Mouse (Mus musculus): ENCODE data around the gene Senp2. TPM values are rescaled to one million over a fixed set of nuclear protein-coding genes. Genes with fewer than 3 reads are reported as not detected.

Senp2 gene
- polyA plus RNA-seq, 1 experiment from 2014 or later, result 41.3 TPM

GRCm38 (mm10) chr16:22038554-22038953 is 29.3 kb downstream of the Senp2 start:
- no peak overlapping the region for H3K4me2 ChIP-seq
- no peaks in the 10 kb centered on the region for H3K4me1 ChIP-seq
- ATAC-seq (ENCODE audit: insufficient number of reproducible peaks, low FRiP score, low TSS enrichment, low read depth), result no peak
- no peaks in the 10 kb centered on the region for H3K27me3 ChIP-seq
- H3K27ac ChIP-seq, result no peak overlapping the region
- peaks cover 56% of the 10 kb centered on the region for H3K36me3 ChIP-seq
- no peak overlapping the region for H3K9ac ChIP-seq
- WGBS, result 91% methylated on average over 10 of the region's 10 CpGs
- no peak overlapping the region for H3K4me3 ChIP-seq
- no peaks in the 10 kb centered on the region for H3K9me3 ChIP-seq

DNA sequence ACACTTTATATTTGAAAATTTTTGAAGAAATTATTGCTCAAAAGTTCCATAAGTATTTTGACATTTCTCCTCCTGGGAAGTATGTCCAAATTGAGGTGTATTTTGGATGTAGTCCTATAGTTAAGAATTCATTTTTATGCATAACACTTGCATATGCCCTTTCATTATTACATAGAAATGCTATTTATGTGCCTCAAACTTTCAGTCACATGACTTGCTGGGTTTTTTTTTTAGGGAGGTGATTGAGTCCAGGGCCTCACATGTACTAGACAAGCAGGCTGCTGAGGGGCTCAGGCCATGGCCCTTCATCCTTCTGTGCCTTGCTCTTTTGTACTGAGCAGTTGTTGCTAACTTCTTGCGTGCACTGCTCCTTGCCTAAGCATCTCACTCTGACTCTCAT is 30.7 kb downstream of the Senp2 start:
- no peak overlapping the region for H3K9ac ChIP-seq
- no peaks in the 10 kb centered on the region for H3K27me3 ChIP-seq
- no peak overlapping the region for H3K4me3 ChIP-seq
- 88% methylated on average over 1 of the region's 1 CpGs for WGBS
- H3K36me3 ChIP-seq, result peaks cover 70% of the 10 kb centered on the region
- H3K27ac ChIP-seq, result no peak overlapping the region
- H3K4me2 ChIP-seq, result no peak overlapping the region
- no peak for ATAC-seq (ENCODE audit: insufficient number of reproducible peaks, low FRiP score, low TSS enrichment, low read depth)
- no peaks in the 10 kb centered on the region for H3K4me1 ChIP-seq
- no peaks in the 10 kb centered on the region for H3K9me3 ChIP-seq

DNA sequence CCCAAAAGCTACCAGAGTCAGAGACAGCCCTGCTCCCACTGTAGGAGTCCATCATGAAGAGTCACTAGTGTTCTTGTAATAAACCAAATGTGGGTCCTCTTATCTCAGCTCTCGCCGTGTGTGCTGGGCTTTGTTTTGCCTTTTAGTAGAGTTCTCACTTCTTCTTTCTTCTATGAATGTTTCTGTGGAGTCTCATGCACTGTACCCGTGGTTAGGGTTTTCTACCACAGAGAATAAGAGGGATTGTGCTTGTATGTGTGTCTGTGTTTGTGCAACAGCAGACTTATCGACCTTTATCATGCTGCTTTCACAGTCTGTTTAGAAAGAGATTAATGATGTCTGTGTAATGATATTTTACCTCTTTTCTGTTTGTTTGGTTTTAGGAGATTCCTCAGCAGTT is 34.5 kb downstream of the Senp2 start:
- Histone ChIP-seq H3K4me1 (no peaks in the 10 kb centered on the region), H3K4me3 (no peak overlapping the region), H3K27ac (no peak overlapping the region), H3K4me2 (no peak overlapping the region), H3K27me3 (no peaks in the 10 kb centered on the region), H3K9me3 (no peaks in the 10 kb centered on the region), H3K9ac (no peak overlapping the region), H3K36me3 (peaks cover 63% of the 10 kb centered on the region)
- whole genome bisulfite sequencing, result 88% methylated on average over 4 of the region's 4 CpGs
- no peak for ATAC-seq (ENCODE audit: insufficient number of reproducible peaks, low FRiP score, low TSS enrichment, low read depth)

GRCm38 (mm10) chr16:22045930-22046329 is 36.6 kb downstream of the Senp2 start:
- no peak overlapping the region for H3K9ac ChIP-seq
- no peaks in the 10 kb centered on the region for H3K9me3 ChIP-seq
- no peak overlapping the region for H3K4me2 ChIP-seq
- ATAC-seq (ENCODE audit: insufficient number of reproducible peaks, low FRiP score, low TSS enrichment, low read depth), result no peak
- H3K36me3 ChIP-seq, result peaks cover 49% of the 10 kb centered on the region
- no peak overlapping the region for H3K4me3 ChIP-seq
- H3K27me3 ChIP-seq, result no peaks in the 10 kb centered on the region
- H3K4me1 ChIP-seq, result no peaks in the 10 kb centered on the region
- no peak overlapping the region for H3K27ac ChIP-seq
- WGBS, result 98% methylated on average over 3 of the region's 3 CpGs

DNA sequence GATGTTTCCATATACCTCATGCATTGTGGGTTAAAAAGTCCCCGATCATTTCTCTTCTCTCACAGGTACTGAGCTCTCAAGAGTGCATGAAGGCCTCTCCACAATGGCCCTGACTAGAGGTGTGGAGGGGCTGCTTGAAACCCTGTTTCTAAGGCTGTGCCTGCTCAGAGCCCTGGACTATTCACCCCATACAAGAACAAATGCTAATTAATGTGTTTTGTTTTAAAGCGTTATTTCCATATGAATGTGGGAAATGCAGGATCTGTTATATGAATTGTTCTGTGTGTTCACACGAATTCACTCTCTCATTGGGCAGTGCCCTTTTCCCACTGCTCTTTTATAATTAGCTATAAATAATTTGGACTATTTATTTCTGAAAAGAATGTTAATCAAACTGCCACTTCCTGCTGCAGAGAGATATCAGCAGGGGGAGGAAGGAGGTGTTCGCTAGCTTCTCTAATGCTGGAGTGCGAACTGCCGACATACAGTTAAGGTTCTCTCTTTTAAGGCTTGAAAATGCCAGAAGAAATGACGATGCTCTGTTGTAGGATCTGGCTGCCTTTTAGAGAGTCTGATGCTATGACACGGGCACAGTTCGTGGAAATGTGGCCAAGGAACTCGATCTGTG is 37.6 kb downstream of the Senp2 start:
- WGBS, result 90% methylated on average over 10 of the region's 10 CpGs
- Histone ChIP-seq H3K4me2 (no peak overlapping the region), H3K4me3 (no peak overlapping the region), H3K27me3 (no peaks in the 10 kb centered on the region), H3K4me1 (no peaks in the 10 kb centered on the region), H3K36me3 (peaks cover 41% of the 10 kb centered on the region), H3K9me3 (no peaks in the 10 kb centered on the region), H3K27ac (no peak overlapping the region), H3K9ac (no peak overlapping the region)
- ATAC-seq (ENCODE audit: insufficient number of reproducible peaks, low FRiP score, low TSS enrichment, low read depth), result no peak

DNA sequence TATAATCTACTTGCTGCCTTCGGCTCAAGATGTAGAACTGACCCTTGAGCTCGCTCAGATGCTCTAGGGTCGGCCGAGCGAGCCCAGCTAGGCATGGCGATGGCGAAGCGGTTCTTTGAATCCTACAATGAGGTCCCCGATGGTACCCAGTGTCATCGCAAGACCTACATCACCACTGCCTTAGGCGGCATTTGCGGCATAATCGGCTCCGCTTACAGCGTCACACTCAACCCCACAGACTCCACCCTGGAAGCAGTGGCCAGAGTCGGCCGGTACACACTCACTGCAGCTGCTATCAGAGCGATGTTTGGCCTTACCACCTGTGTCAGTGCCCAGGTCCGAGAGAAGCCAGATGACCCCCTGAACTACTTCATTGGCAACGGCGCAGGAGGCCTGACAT is 44.1 kb downstream of the Senp2 start:
- Histone ChIP-seq H3K4me3 (no peak overlapping the region), H3K9ac (no peak overlapping the region), H3K27ac (no peak overlapping the region), H3K4me2 (no peak overlapping the region), H3K36me3 (peaks cover 13% of the 10 kb centered on the region), H3K9me3 (no peaks in the 10 kb centered on the region), H3K27me3 (no peaks in the 10 kb centered on the region), H3K4me1 (no peaks in the 10 kb centered on the region)
- ATAC-seq (ENCODE audit: insufficient number of reproducible peaks, low FRiP score, low TSS enrichment, low read depth), result no peak
- WGBS, result 96% methylated on average over 21 of the region's 21 CpGs

DNA sequence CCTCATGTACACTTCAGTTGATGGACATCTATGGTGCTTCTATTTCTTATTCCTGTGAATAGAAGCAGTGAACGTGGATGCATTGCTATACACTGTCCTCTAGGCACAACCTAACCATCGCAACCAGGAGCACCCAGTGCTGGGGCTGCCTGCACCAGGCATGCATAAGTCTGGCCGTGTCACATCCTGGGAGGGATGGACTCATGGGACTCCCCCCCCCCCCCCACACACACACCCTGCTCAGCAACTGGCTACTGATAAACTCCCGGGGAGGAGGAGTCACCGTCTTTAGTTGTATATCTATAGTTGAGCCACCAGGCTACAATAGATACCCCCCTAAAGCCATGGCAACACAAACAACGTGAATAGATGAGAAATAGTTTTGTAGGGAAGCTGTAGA is 48.2 kb downstream of the Senp2 start:
- no peak overlapping the region for H3K4me2 ChIP-seq
- no peak overlapping the region for H3K27ac ChIP-seq
- WGBS, result 89% methylated on average over 6 of the region's 6 CpGs
- no peak overlapping the region for H3K4me3 ChIP-seq
- no peak overlapping the region for H3K9ac ChIP-seq
- no peak for ATAC-seq (ENCODE audit: insufficient number of reproducible peaks, low FRiP score, low TSS enrichment, low read depth)
- no peaks in the 10 kb centered on the region for H3K9me3 ChIP-seq
- no peaks in the 10 kb centered on the region for H3K4me1 ChIP-seq
- H3K27me3 ChIP-seq, result no peaks in the 10 kb centered on the region
- peaks cover 42% of the 10 kb centered on the region for H3K36me3 ChIP-seq

DNA sequence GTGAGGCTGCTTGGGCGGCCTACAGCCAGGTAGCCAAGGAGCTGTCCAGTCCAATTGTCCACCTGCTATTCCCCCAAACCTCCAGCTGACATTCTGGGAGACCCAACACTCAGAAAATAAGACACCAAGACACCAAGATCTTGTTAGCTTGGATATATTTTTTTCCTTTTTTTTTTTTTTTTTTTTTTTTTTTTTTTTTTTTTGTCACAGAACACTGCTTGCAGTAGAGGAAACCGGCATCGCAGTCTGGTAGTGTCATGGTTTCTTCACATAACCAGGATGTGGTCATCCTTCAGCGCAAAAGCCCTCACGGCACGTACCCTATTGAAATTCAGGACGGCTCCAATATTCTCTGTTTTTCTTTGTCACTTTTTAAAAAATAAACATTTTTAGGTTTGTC is 49.6 kb downstream of the Senp2 start:
- Histone ChIP-seq H3K9ac (no peak overlapping the region), H3K27me3 (no peaks in the 10 kb centered on the region), H3K36me3 (peaks cover 55% of the 10 kb centered on the region), H3K27ac (no peak overlapping the region), H3K4me2 (no peak overlapping the region), H3K4me3 (no peak overlapping the region), H3K9me3 (no peaks in the 10 kb centered on the region), H3K4me1 (no peaks in the 10 kb centered on the region)
- WGBS, result 94% methylated on average over 7 of the region's 7 CpGs
- ATAC-seq (ENCODE audit: insufficient number of reproducible peaks, low FRiP score, low TSS enrichment, low read depth), result no peak

GRCm38 (mm10) chr16:22060416-22060815 is 51.1 kb downstream of the Senp2 start:
- H3K4me3 ChIP-seq, result no peak overlapping the region
- no peak overlapping the region for H3K9ac ChIP-seq
- no peaks in the 10 kb centered on the region for H3K4me1 ChIP-seq
- H3K27ac ChIP-seq, result no peak overlapping the region
- no peaks in the 10 kb centered on the region for H3K9me3 ChIP-seq
- no peak for ATAC-seq (ENCODE audit: insufficient number of reproducible peaks, low FRiP score, low TSS enrichment, low read depth)
- no peaks in the 10 kb centered on the region for H3K27me3 ChIP-seq
- H3K36me3 ChIP-seq, result peaks cover 68% of the 10 kb centered on the region
- WGBS, result 94% methylated on average over 10 of the region's 10 CpGs
- H3K4me2 ChIP-seq, result no peak overlapping the region

GRCm38 (mm10) chr16:22061555-22062160 is 52.4 kb downstream of the Senp2 start:
- ATAC-seq (ENCODE audit: insufficient number of reproducible peaks, low FRiP score, low TSS enrichment, low read depth), result no peak
- H3K9ac ChIP-seq, result no peak overlapping the region
- no peak overlapping the region for H3K27ac ChIP-seq
- H3K27me3 ChIP-seq, result no peaks in the 10 kb centered on the region
- no peaks in the 10 kb centered on the region for H3K4me1 ChIP-seq
- no peak overlapping the region for H3K4me3 ChIP-seq
- H3K4me2 ChIP-seq, result no peak overlapping the region
- no peaks in the 10 kb centered on the region for H3K9me3 ChIP-seq
- peaks cover 80% of the 10 kb centered on the region for H3K36me3 ChIP-seq
- WGBS, result 77% methylated on average over 14 of the region's 14 CpGs

DNA sequence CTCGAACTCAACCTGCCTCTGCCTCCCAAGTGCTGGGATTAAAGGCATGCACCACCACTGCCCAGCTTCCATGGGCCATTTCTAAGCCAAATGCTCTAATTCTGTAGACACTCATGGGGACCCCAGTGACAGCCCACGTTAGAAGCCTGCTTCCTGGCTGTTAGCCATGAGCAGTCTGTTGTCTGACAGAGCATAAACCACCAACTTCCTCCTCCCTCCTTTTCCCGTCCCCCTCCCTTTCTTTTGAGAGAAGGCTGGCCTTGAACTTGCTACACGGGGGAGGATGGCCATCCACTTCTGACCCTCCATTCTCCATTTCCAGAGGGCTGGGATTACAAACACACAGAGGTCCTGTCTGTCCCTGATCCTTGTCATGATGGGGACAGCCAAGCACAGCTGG is 53.0 kb downstream of the Senp2 start:
- H3K36me3 ChIP-seq, result peaks cover 86% of the 10 kb centered on the region
- no peaks in the 10 kb centered on the region for H3K27me3 ChIP-seq
- no peak overlapping the region for H3K9ac ChIP-seq
- H3K4me2 ChIP-seq, result no peak overlapping the region
- 75% methylated on average over 4 of the region's 4 CpGs for WGBS
- H3K27ac ChIP-seq, result no peak overlapping the region
- no peak overlapping the region for H3K4me3 ChIP-seq
- H3K4me1 ChIP-seq, result no peaks in the 10 kb centered on the region
- H3K9me3 ChIP-seq, result no peaks in the 10 kb centered on the region
- ATAC-seq (ENCODE audit: insufficient number of reproducible peaks, low FRiP score, low TSS enrichment, low read depth), result no peak

DNA sequence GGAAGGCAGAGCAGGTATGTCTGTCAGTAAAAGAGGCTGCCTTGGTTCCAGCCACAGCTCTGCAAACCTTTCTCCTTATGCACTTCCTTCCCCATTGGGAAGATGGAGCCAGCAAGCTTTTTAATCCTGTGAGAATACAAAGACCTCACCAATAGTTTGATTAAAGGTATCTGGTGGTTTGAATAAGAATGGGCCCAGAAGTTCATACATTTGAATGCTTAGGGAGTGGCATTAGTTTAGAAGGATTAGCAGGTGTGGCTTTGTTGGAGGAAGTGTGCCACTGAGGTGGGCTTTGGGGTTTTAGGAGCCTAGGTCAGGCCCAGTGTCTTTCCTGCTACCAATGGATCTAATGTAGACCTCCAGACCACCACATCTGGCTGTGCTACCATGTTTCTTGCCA is 56.3 kb downstream of the Senp2 start:
- H3K9me3 ChIP-seq, result no peaks in the 10 kb centered on the region
- H3K27me3 ChIP-seq, result no peaks in the 10 kb centered on the region
- H3K4me3 ChIP-seq, result no peak overlapping the region
- H3K4me1 ChIP-seq, result no peaks in the 10 kb centered on the region
- no peak overlapping the region for H3K9ac ChIP-seq
- no peak overlapping the region for H3K4me2 ChIP-seq
- peaks cover 95% of the 10 kb centered on the region for H3K36me3 ChIP-seq
- ATAC-seq (ENCODE audit: insufficient number of reproducible peaks, low FRiP score, low TSS enrichment, low read depth), result no peak
- H3K27ac ChIP-seq, result no peak overlapping the region

- H3K9ac ChIP-seq, result no peak overlapping the region
- no peaks in the 10 kb centered on the region for H3K9me3 ChIP-seq
- ATAC-seq (ENCODE audit: insufficient number of reproducible peaks, low FRiP score, low TSS enrichment, low read depth), result no peak
- H3K27ac ChIP-seq, result no peak overlapping the region
- H3K27me3 ChIP-seq, result no peaks in the 10 kb centered on the region
- H3K4me2 ChIP-seq, result no peak overlapping the region
- 79% methylated on average over 8 of the region's 8 CpGs for WGBS
- H3K36me3 ChIP-seq, result peaks cover 87% of the 10 kb centered on the region
- no peaks in the 10 kb centered on the region for H3K4me1 ChIP-seq
- H3K4me3 ChIP-seq, result no peak overlapping the region
Observed at GRCm38 (mm10) chr16:22067406-22067805, 58.1 kb downstream of the Senp2 start.

All from limb, embryonic 15.5 days (tissue).